Mouse (Mus musculus): Measurements from ENCODE around the gene Krtap4-2. TPM values are rescaled to one million over a fixed set of nuclear protein-coding genes. Genes with fewer than 3 reads are reported as not detected.

Gene Krtap4-2
- polyA plus RNA-seq, 1 experiment from 2014 or later: not detected

Other genes with a start within 250 kb of the Krtap4-2 start
- gene Krt10, start 245.7 kb downstream of the Krtap4-2 start, polyA plus RNA-seq (2015; fragmentation: Nextera tagmentation; extraction: Ambion mirVana): 33.6 and 35.6 TPM in 2 replicates
- 0.13 TPM in 1 of 2 replicates, not detected in the other for gene Krt12, start 212.8 kb downstream of the Krtap4-2 start, polyA plus RNA-seq (2015; fragmentation: Nextera tagmentation; extraction: Ambion mirVana)
- gene Krt20, start 196.9 kb downstream of the Krtap4-2 start, polyA plus RNA-seq (2015; fragmentation: Nextera tagmentation; extraction: Ambion mirVana): 0.42 TPM in 1 of 2 replicates, not detected in the other
- 0.19 TPM in 1 of 2 replicates, not detected in the other for gene Krt23, start 141.9 kb downstream of the Krtap4-2 start, polyA plus RNA-seq (2015; fragmentation: Nextera tagmentation; extraction: Ambion mirVana)
- gene Krt39, start 113.7 kb downstream of the Krtap4-2 start, polyA plus RNA-seq (2015; fragmentation: Nextera tagmentation; extraction: Ambion mirVana): not detected in 2 replicates
- gene Krt40, start 91.9 kb downstream of the Krtap4-2 start, polyA plus RNA-seq (2015; fragmentation: Nextera tagmentation; extraction: Ambion mirVana): not detected in 2 replicates
- not detected in 2 replicates for gene Krtap3-3, start 84.2 kb downstream of the Krtap4-2 start, polyA plus RNA-seq (2015; fragmentation: Nextera tagmentation; extraction: Ambion mirVana)
- gene Krtap3-2, start 78.2 kb downstream of the Krtap4-2 start, polyA plus RNA-seq (2015; fragmentation: Nextera tagmentation; extraction: Ambion mirVana): not detected in 2 replicates
- not detected in 2 replicates for gene Gm11939, start 75.6 kb downstream of the Krtap4-2 start, polyA plus RNA-seq (2015; fragmentation: Nextera tagmentation; extraction: Ambion mirVana)
- not detected in 2 replicates for gene Krtap3-1, start 68.5 kb downstream of the Krtap4-2 start, polyA plus RNA-seq (2015; fragmentation: Nextera tagmentation; extraction: Ambion mirVana)
- gene Krtap1-5, start 54.1 kb downstream of the Krtap4-2 start, polyA plus RNA-seq (2015; fragmentation: Nextera tagmentation; extraction: Ambion mirVana): not detected in 2 replicates
- gene Krtap1-4, start 51.4 kb downstream of the Krtap4-2 start, polyA plus RNA-seq (2015; fragmentation: Nextera tagmentation; extraction: Ambion mirVana): not detected in 2 replicates
- gene Krtap1-3, start 43.7 kb downstream of the Krtap4-2 start, polyA plus RNA-seq (2015; fragmentation: Nextera tagmentation; extraction: Ambion mirVana): not detected in 2 replicates
- gene Krtap9-3, start 37.0 kb downstream of the Krtap4-2 start, polyA plus RNA-seq (2015; fragmentation: Nextera tagmentation; extraction: Ambion mirVana): not detected in 2 replicates
- gene Gm11938, start 31.8 kb downstream of the Krtap4-2 start, polyA plus RNA-seq (2015; fragmentation: Nextera tagmentation; extraction: Ambion mirVana): not detected in 2 replicates
- not detected in 2 replicates for gene Gm11937, start 24.9 kb downstream of the Krtap4-2 start, polyA plus RNA-seq (2015; fragmentation: Nextera tagmentation; extraction: Ambion mirVana)
- gene Krtap2-4, start 20.2 kb downstream of the Krtap4-2 start, polyA plus RNA-seq (2015; fragmentation: Nextera tagmentation; extraction: Ambion mirVana): not detected in 2 replicates
- gene Gm11562, start 14.6 kb downstream of the Krtap4-2 start, polyA plus RNA-seq (2015; fragmentation: Nextera tagmentation; extraction: Ambion mirVana): not detected in 2 replicates
- not detected in 2 replicates for gene Krtap4-1, start 6.8 kb downstream of the Krtap4-2 start, polyA plus RNA-seq (2015; fragmentation: Nextera tagmentation; extraction: Ambion mirVana)
- not detected in 2 replicates for gene Krtap4-7, start 9.0 kb upstream of the Krtap4-2 start, polyA plus RNA-seq (2015; fragmentation: Nextera tagmentation; extraction: Ambion mirVana)
- gene Gm11555, start 15.2 kb upstream of the Krtap4-2 start, polyA plus RNA-seq (2015; fragmentation: Nextera tagmentation; extraction: Ambion mirVana): not detected in 2 replicates
- not detected in 2 replicates for gene Gm11563, start 23.9 kb upstream of the Krtap4-2 start, polyA plus RNA-seq (2015; fragmentation: Nextera tagmentation; extraction: Ambion mirVana)
- not detected in 2 replicates for gene Krtap4-6, start 30.9 kb upstream of the Krtap4-2 start, polyA plus RNA-seq (2015; fragmentation: Nextera tagmentation; extraction: Ambion mirVana)
- not detected in 2 replicates for gene Gm14190, start 55.7 kb upstream of the Krtap4-2 start, polyA plus RNA-seq (2015; fragmentation: Nextera tagmentation; extraction: Ambion mirVana)
- not detected in 2 replicates for gene Gm14180, start 99.2 kb upstream of the Krtap4-2 start, polyA plus RNA-seq (2015; fragmentation: Nextera tagmentation; extraction: Ambion mirVana)
- gene Gm11595, start 137.8 kb upstream of the Krtap4-2 start, polyA plus RNA-seq (2015; fragmentation: Nextera tagmentation; extraction: Ambion mirVana): not detected in 2 replicates
- gene Krtap4-8, start 145.6 kb upstream of the Krtap4-2 start, polyA plus RNA-seq (2015; fragmentation: Nextera tagmentation; extraction: Ambion mirVana): not detected in 2 replicates
- gene Krtap4-9, start 150.1 kb upstream of the Krtap4-2 start, polyA plus RNA-seq (2015; fragmentation: Nextera tagmentation; extraction: Ambion mirVana): not detected in 2 replicates
- gene Gm11596, start 158.4 kb upstream of the Krtap4-2 start, polyA plus RNA-seq (2015; fragmentation: Nextera tagmentation; extraction: Ambion mirVana): not detected in 2 replicates
- not detected in 2 replicates for gene Gm11569, start 163.8 kb upstream of the Krtap4-2 start, polyA plus RNA-seq (2015; fragmentation: Nextera tagmentation; extraction: Ambion mirVana)
- gene Gm11554, start 169.4 kb upstream of the Krtap4-2 start, polyA plus RNA-seq (2015; fragmentation: Nextera tagmentation; extraction: Ambion mirVana): not detected in 2 replicates
- gene Krtap4-13, start 174.8 kb upstream of the Krtap4-2 start, polyA plus RNA-seq (2015; fragmentation: Nextera tagmentation; extraction: Ambion mirVana): not detected in 2 replicates
- not detected in 2 replicates for gene Gm11564, start 180.6 kb upstream of the Krtap4-2 start, polyA plus RNA-seq (2015; fragmentation: Nextera tagmentation; extraction: Ambion mirVana)
- gene 2300003K06Rik, start 203.0 kb upstream of the Krtap4-2 start, polyA plus RNA-seq (2015; fragmentation: Nextera tagmentation; extraction: Ambion mirVana): not detected in 2 replicates
- gene Krtap4-16, start 216.5 kb upstream of the Krtap4-2 start, polyA plus RNA-seq (2015; fragmentation: Nextera tagmentation; extraction: Ambion mirVana): not detected in 2 replicates
- gene Gm11568, start 222.8 kb upstream of the Krtap4-2 start, polyA plus RNA-seq (2015; fragmentation: Nextera tagmentation; extraction: Ambion mirVana): not detected in 2 replicates
- gene Gm11559, start 229.4 kb upstream of the Krtap4-2 start, polyA plus RNA-seq (2015; fragmentation: Nextera tagmentation; extraction: Ambion mirVana): not detected in 2 replicates
- gene Krtap9-1, start 238.3 kb upstream of the Krtap4-2 start, polyA plus RNA-seq (2015; fragmentation: Nextera tagmentation; extraction: Ambion mirVana): not detected in 2 replicates
- gene Gm11567, start 244.1 kb upstream of the Krtap4-2 start, polyA plus RNA-seq (2015; fragmentation: Nextera tagmentation; extraction: Ambion mirVana): not detected in 2 replicates